Mouse (Mus musculus): ENCODE data around the gene Ccdc50. TPM values are rescaled to one million over a fixed set of nuclear protein-coding genes. Genes with fewer than 3 reads are reported as not detected.

Ccdc50 gene
- total RNA-seq, 2 experiments from 2014 or later: 59.0 to 155 TPM

Other genes starting within 250 kb of the Ccdc50 start
- gene Ostn, start 81.4 kb upstream of the Ccdc50 start, total RNA-seq (2014; fragmentation: Nextera tagmentation): not detected in 2 replicates
- gene Ostn, start 81.4 kb upstream of the Ccdc50 start, total RNA-seq (2017): not detected in 2 replicates
- not detected in 2 replicates for gene Uts2b, start 18.6 kb upstream of the Ccdc50 start, total RNA-seq (2014; fragmentation: Nextera tagmentation)
- not detected in 2 replicates for gene Uts2b, start 18.6 kb upstream of the Ccdc50 start, total RNA-seq (2017)